ENCODE assay signal across 11 mouse cellular contexts in the genomic region with DNA sequence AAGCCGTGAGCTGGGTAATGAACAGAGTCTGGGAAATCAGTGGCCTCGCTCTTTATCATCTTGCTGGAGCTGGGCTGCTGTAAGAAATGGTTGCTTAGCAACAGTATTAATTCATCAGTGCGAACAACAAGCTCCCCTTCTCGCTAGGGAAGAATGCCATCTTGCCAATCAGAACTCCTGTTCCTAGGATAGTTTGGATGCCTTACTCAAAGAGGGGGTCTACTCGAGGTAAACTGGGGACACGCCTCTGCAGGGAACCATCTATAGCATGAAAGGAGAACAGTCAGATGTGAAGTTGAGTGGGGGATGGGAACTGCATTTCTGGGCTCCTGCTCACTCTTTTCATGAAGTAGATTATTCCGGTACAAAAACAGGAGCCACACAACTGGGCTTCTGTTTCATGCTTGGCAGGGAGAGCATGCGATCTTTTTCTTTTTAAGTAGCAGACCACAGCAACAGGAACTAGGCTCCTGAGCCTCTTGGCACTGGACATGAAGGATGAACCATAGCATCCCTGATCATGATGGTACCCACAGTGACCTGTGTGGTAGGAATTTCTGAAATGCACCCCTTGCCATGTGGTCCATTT. TPM values are rescaled to one million over a fixed set of nuclear protein-coding genes. Genes with fewer than 3 reads are reported as not detected.
DNase-seq lines count a peak whose midpoint lies in the region; ATAC-seq lines count a peak whose summit lies in the region.
"Had no signal": no experiment of that assay in that cellular context is flagged by ENCODE, and none has a peak within 500 bp of the region (broad histone marks: within the 10 kb centered on the region; RNA-seq: fewer than 3 reads in every experiment).

No protein-coding gene starts in this region.

- no peak for ATAC-seq in heart, embryonic 14.5 days (ENCODE audit: insufficient number of reproducible peaks, insufficient read depth, low FRiP score, low read depth)
- peak; percentile 94 for ATAC-seq in forebrain, embryonic 15.5 days (replicated peaks)

- intact Hi-C loops in left cerebral cortex, postnatal 25 days (cut with DNase I): no loop called here

- no peak for DNase-seq in heart, adult 18-20 months
- peak; percentile 60 to 68 for DNase-seq in left cerebral cortex, postnatal 25 days (ENCODE audit: low spot score in 2 of 2)
- DNase-seq in retina, postnatal 1 day: peak; percentile 84
- DNase-seq in kidney, postnatal 36 days: no peak
- DNase-seq in kidney, postnatal 25 days: no peak
- DNase-seq in spleen, postnatal 10 days (ENCODE audit: low spot score in 2 of 2): no peak

- H3K36me3 ChIP-seq in heart, embryonic 14.5 days (ENCODE audit: control insufficient read depth, insufficient read depth, low read length): no peaks in the 10 kb centered on the region
- no peaks in the 10 kb centered on the region for H3K36me3 ChIP-seq in forebrain, embryonic 15.5 days
- H3K36me3 ChIP-seq: liver, embryonic 15.5 days had no signal

- H3K4me2 ChIP-seq in heart, embryonic 14.5 days (ENCODE audit: low read length): no peak overlapping the region
- peak overlapping the region; percentile 37 for H3K4me2 ChIP-seq in forebrain, embryonic 15.5 days (replicated peaks)
- H3K4me2 ChIP-seq: liver, embryonic 15.5 days had no signal

- H3K9me3 ChIP-seq in heart, embryonic 14.5 days (ENCODE audit: control insufficient read depth, low read length): no peaks in the 10 kb centered on the region
- no peaks in the 10 kb centered on the region for H3K9me3 ChIP-seq in forebrain, embryonic 15.5 days
- H3K9me3 ChIP-seq: liver, embryonic 15.5 days had no signal

- WGBS in heart, embryonic 14.5 days: 23% methylated on average over 8 of the region's 8 CpGs
- 5% methylated on average over 8 of the region's 8 CpGs for WGBS in forebrain, embryonic 15.5 days

- no peak overlapping the region for H3K4me3 ChIP-seq in heart, embryonic 14.5 days (ENCODE audit: control insufficient read depth in 1 of 2, insufficient read depth in 1 of 2, low read depth in 1 of 2, low read length in 2 of 2)
- H3K4me3 ChIP-seq in forebrain, embryonic 15.5 days: peak overlapping the region; percentile 17
- H3K4me3 ChIP-seq: liver, embryonic 15.5 days had no signal

- H3K27ac ChIP-seq in heart, embryonic 14.5 days (replicated peaks in 1 of 2; ENCODE audit: control insufficient read depth in 1 of 2, insufficient read depth in 1 of 2, low read depth in 2 of 2, low read length in 2 of 2): 0 out of 4 replicates have a peak overlapping the region, but pooled peaks have one; percentile 19 to 33
- peak overlapping the region; percentile 94 for H3K27ac ChIP-seq in forebrain, embryonic 15.5 days (replicated peaks)
- H3K27ac ChIP-seq: liver, embryonic 15.5 days had no signal

- H3K27me3 ChIP-seq in heart, embryonic 14.5 days (ENCODE audit: control insufficient read depth, insufficient read depth, low read length): no peaks in the 10 kb centered on the region
- no peaks in the 10 kb centered on the region for H3K27me3 ChIP-seq in forebrain, embryonic 15.5 days
- H3K27me3 ChIP-seq: liver, embryonic 15.5 days had no signal

- peaks cover 5 to 7% of the 10 kb centered on the region in 2 experiments; a peak in 3 of 4 replicates for H3K4me1 ChIP-seq in heart, embryonic 14.5 days (ENCODE audit: control insufficient read depth in 2 of 2, insufficient read depth in 2 of 2, low read length in 2 of 2)
- peaks cover 25% of the 10 kb centered on the region for H3K4me1 ChIP-seq in forebrain, embryonic 15.5 days
- H3K4me1 ChIP-seq: liver, embryonic 15.5 days had no signal

- H3K9ac ChIP-seq in heart, embryonic 14.5 days (ENCODE audit: low read length): no peak overlapping the region
- no peak overlapping the region for H3K9ac ChIP-seq in forebrain, embryonic 15.5 days (replicated peaks)
- H3K9ac ChIP-seq: liver, embryonic 15.5 days had no signal

RNA-seq across cellular contexts. Expression of gene F3, which starts 22.9 kb away (rescaled TPM):
- 6.8 and 6.9 TPM in 2 replicates for polyA plus RNA-seq in heart, embryonic 14.5 days (2014; fragmentation: Nextera tagmentation; extraction: Ambion mirVana)
- 10 to 100 TPM; 19.7 to 24.8 TPM for total RNA-seq in heart, adult 18-20 months (2021)
- 8.3 and 8.9 TPM in 2 replicates for polyA plus RNA-seq in forebrain, embryonic 15.5 days (2015; fragmentation: Nextera tagmentation; extraction: Ambion mirVana)
- total RNA-seq in left cerebral cortex, postnatal 25 days (2021): 10 to 100 TPM; 42.7 to 45.5 TPM

RNA-seq across cellular contexts. Expression of gene 4930432M17Rik, which starts 29.9 kb away (rescaled TPM):
- polyA plus RNA-seq in heart, embryonic 14.5 days (2014; fragmentation: Nextera tagmentation; extraction: Ambion mirVana): not detected in 2 replicates
- total RNA-seq in heart, adult 18-20 months (2021): not detected
- not detected in 2 replicates for polyA plus RNA-seq in forebrain, embryonic 15.5 days (2015; fragmentation: Nextera tagmentation; extraction: Ambion mirVana)
- total RNA-seq in left cerebral cortex, postnatal 25 days (2021): not detected
- total RNA-seq: common myeloid progenitor, adult 5-6 weeks had no signal
- polyA plus RNA-seq: liver, embryonic 15.5 days; stomach, embryonic 16.5 days had no signal

Comparison
In these comparisons a context has a peak if more than half of its experiments do, and no peak if none do; other contexts are left out.
1. DNase-seq: peak in left cerebral cortex, postnatal 25 days (2 of 2) and retina, postnatal 1 day (single experiment); none in heart, adult 18-20 months (0 of 2), kidney, postnatal 36 days (0 of 2), kidney, postnatal 25 days (0 of 2) and spleen, postnatal 10 days (0 of 2).